Mouse (Mus musculus): Measurements from ENCODE around the gene Osbpl2. TPM values are rescaled to one million over a fixed set of nuclear protein-coding genes. Genes with fewer than 3 reads are reported as not detected.

The Osbpl2 gene
- polyA plus RNA-seq, 1 experiment from 2014 or later, result 30.9 TPM

DNA sequence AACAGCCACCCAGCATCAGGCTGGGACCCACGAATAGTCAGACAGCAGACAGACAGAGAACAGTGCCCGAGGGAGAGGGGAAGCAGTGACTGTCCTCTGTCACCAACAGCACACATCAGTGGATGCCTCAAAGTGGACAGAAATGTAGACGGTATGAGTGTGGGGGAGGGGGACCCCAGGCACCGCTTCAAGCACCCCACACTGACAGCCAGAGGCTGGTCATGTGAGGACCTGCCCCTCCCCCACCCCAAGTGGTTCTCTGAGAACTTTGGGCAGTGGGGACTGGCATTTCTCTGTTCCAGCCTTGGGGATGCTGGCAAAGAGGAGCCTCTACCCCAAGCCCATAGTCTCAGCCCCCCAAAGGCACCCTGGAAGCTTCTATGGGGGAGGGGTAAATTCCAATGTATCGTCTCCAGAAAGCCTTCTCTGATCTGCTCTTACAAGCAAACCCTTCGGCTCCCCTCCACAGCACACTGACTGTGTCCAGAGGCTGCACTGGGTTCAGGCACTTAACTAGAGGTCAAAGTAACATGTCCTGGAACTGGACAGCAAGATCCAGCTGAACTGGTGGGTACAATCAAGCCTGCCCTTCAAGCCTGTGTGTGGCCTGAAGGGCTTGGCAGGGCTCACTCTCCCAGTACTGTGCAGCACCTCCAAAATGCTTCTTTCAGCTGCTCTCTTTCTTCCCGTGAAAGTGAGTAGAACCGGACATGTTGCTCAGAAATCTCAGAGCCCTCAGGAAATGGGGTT, 13.5 kb upstream of the Osbpl2 start:
- H3K4me3 ChIP-seq (ENCODE audit: low read depth, low read length), result no peak overlapping the region
- ATAC-seq (ENCODE audit: insufficient read depth), result no peak
- no peak overlapping the region for H3K9ac ChIP-seq
- TF ChIP-seq CTCF (IDR thresholded peaks at IDR 0.05; ENCODE audit: low read depth), result no peak
- H3K4me2 ChIP-seq, result no peak overlapping the region
- H3K27ac ChIP-seq (ENCODE audit: low read depth), result no peak overlapping the region
- peaks cover 51% of the 10 kb centered on the region for H3K27me3 ChIP-seq (ENCODE audit: insufficient read depth, low read length)
- 28% methylated on average over 8 of the region's 8 CpGs for WGBS
- no peaks in the 10 kb centered on the region for H3K36me3 ChIP-seq (ENCODE audit: insufficient read depth)
- H3K9me3 ChIP-seq (ENCODE audit: low read depth, low read length), result no peaks in the 10 kb centered on the region
- no peak for DNase-seq
- no peaks in the 10 kb centered on the region for H3K4me1 ChIP-seq (ENCODE audit: insufficient read depth)

- H3K27ac ChIP-seq (ENCODE audit: low read depth), result no peak overlapping the region
- TF ChIP-seq CTCF (IDR thresholded peaks at IDR 0.05; ENCODE audit: low read depth), result peak; percentile 38
- H3K27me3 ChIP-seq (ENCODE audit: insufficient read depth, low read length), result peaks cover 37% of the 10 kb centered on the region
- no peaks in the 10 kb centered on the region for H3K4me1 ChIP-seq (ENCODE audit: insufficient read depth)
- no peaks in the 10 kb centered on the region for H3K36me3 ChIP-seq (ENCODE audit: insufficient read depth)
- no peak overlapping the region for H3K9ac ChIP-seq
- DNase-seq, result no peak
- H3K9me3 ChIP-seq (ENCODE audit: low read depth, low read length), result no peaks in the 10 kb centered on the region
- ATAC-seq (ENCODE audit: insufficient read depth), result no peak
- H3K4me3 ChIP-seq (ENCODE audit: low read depth, low read length), result no peak overlapping the region
- no peak overlapping the region for H3K4me2 ChIP-seq
- 56% methylated on average over 4 of the region's 4 CpGs for WGBS
Measured at GRCm38 (mm10) chr2:180107081-180107480, 12.0 kb upstream of the Osbpl2 start.

GRCm38 (mm10) chr2:180108285-180108684, 10.8 kb upstream of the Osbpl2 start:
- H3K4me1 ChIP-seq (ENCODE audit: insufficient read depth), result no peaks in the 10 kb centered on the region
- ATAC-seq (ENCODE audit: insufficient read depth) (no peak), DNase-seq (no peak)
- H3K4me2 ChIP-seq, result no peak overlapping the region
- no peak overlapping the region for H3K27ac ChIP-seq (ENCODE audit: low read depth)
- H3K36me3 ChIP-seq (ENCODE audit: insufficient read depth), result no peaks in the 10 kb centered on the region
- H3K9me3 ChIP-seq (ENCODE audit: low read depth, low read length), result no peaks in the 10 kb centered on the region
- H3K27me3 ChIP-seq (ENCODE audit: insufficient read depth, low read length), result peaks cover 25% of the 10 kb centered on the region
- H3K9ac ChIP-seq, result no peak overlapping the region
- TF ChIP-seq CTCF (IDR thresholded peaks at IDR 0.05; ENCODE audit: low read depth), result no peak
- no peak overlapping the region for H3K4me3 ChIP-seq (ENCODE audit: low read depth, low read length)
- 46% methylated on average over 6 of the region's 6 CpGs for WGBS

DNA sequence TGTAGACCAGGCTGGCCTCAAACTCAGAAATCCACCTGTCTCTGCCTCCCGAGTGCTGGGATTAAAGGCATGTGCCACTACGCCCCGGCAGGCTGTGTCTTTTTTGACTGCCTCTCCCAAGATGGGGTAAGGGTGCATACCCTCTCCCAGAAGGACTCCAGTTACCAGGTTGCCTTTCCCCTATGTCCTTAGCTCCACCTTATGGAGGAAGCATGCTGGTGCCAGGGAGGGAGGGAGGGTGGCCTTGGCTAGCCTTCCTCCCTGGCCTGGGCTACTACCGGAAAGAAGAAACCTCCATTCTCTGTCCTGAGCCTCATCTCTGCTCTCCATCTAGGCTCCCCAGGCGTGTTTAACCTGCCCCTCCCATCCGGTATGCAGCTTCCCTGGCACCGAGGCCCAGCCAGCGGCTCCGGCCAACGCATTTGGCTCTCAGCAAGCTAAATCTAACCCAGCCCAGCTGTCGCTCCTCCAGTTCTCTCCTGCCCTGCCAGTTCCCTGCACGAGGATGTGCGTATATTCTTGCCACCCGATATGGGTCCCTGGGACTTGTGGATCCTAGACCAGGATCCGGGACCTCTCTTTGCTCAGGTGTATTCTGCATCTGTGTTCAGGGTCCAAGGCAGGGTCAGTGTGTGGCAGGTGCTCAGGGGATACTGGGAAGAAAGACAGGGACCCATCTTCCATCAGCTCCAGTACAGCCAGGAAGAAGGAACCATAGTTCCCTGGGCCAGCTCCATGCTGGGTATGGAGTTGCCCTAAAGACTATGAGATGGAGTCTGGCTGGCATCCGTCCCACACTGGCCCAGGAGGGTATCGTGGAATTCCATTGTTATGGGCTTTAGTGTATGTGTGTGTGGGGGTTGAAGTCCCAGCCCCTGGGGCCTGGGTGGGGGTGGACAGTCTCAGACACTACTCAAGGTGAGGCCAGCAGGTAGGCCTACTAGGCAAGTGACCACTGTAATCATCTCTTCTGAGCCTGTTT, 4.9 kb upstream of the Osbpl2 start:
- Histone ChIP-seq H3K9me3 (ENCODE audit: low read depth, low read length) (no peaks in the 10 kb centered on the region), H3K36me3 (ENCODE audit: insufficient read depth) (no peaks in the 10 kb centered on the region), H3K4me2 (no peak overlapping the region), H3K4me1 (ENCODE audit: insufficient read depth) (peaks cover 28% of the 10 kb centered on the region), H3K27me3 (ENCODE audit: insufficient read depth, low read length) (no peaks in the 10 kb centered on the region), H3K27ac (ENCODE audit: low read depth) (no peak overlapping the region; the same call in 1 of the 2 replicates), H3K4me3 (ENCODE audit: low read depth, low read length) (no peak overlapping the region), H3K9ac (no peak overlapping the region)
- 48% methylated on average over 17 of the region's 17 CpGs for WGBS
- ATAC-seq (ENCODE audit: insufficient read depth) (no peak), DNase-seq (no peak)
- TF ChIP-seq CTCF (IDR thresholded peaks at IDR 0.05; ENCODE audit: low read depth), result peak; percentile 26

- no peak overlapping the region for H3K4me3 ChIP-seq (ENCODE audit: low read depth, low read length)
- no peaks in the 10 kb centered on the region for H3K9me3 ChIP-seq (ENCODE audit: low read depth, low read length)
- H3K4me2 ChIP-seq, result no peak overlapping the region
- no peaks in the 10 kb centered on the region for H3K27me3 ChIP-seq (ENCODE audit: insufficient read depth, low read length)
- DNase-seq (peak; percentile 79), ATAC-seq (ENCODE audit: insufficient read depth) (no peak)
- no peak overlapping the region for H3K9ac ChIP-seq
- H3K27ac ChIP-seq (ENCODE audit: low read depth), result peak overlapping the region; percentile 66; the same call in 1 of the 2 replicates
- TF ChIP-seq CTCF (IDR thresholded peaks at IDR 0.05; ENCODE audit: low read depth), result no peak
- peaks cover 32% of the 10 kb centered on the region for H3K4me1 ChIP-seq (ENCODE audit: insufficient read depth)
- WGBS, result 10% methylated on average over 6 of the region's 6 CpGs
- H3K36me3 ChIP-seq (ENCODE audit: insufficient read depth), result no peaks in the 10 kb centered on the region
Measured at GRCm38 (mm10) chr2:180115279-180115678, 3.8 kb upstream of the Osbpl2 start.

DNA sequence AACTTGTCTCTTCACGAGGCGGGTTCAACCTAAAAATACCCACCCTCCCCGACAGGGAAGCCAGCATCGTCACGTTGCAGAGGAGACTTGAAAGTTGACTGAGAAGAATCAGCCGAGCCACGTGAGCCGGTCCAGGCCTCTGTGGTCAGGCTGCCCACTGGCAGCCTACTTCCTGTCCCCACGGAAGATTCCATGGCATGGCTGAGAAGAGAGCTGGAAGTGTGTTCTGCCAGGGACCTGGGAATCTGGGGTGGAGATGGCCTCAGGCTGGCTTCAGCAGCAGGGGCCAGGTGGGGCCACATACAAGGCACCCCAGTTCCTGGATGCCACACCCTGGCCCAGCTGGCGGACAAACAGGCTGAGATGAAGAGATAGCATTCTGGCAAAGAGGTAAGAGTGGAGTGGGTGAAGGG, 3.0 kb upstream of the Osbpl2 start:
- H3K9ac ChIP-seq, result no peak overlapping the region
- no peak overlapping the region for H3K4me3 ChIP-seq (ENCODE audit: low read depth, low read length)
- peaks cover 32% of the 10 kb centered on the region for H3K4me1 ChIP-seq (ENCODE audit: insufficient read depth)
- H3K36me3 ChIP-seq (ENCODE audit: insufficient read depth), result no peaks in the 10 kb centered on the region
- TF ChIP-seq CTCF (IDR thresholded peaks at IDR 0.05; ENCODE audit: low read depth), result no peak
- no peak overlapping the region for H3K4me2 ChIP-seq
- no peaks in the 10 kb centered on the region for H3K9me3 ChIP-seq (ENCODE audit: low read depth, low read length)
- ATAC-seq (ENCODE audit: insufficient read depth) (no peak), DNase-seq (no peak)
- no peaks in the 10 kb centered on the region for H3K27me3 ChIP-seq (ENCODE audit: insufficient read depth, low read length)
- WGBS, result 63% methylated on average over 10 of the region's 10 CpGs
- H3K27ac ChIP-seq (ENCODE audit: low read depth), result no peak overlapping the region
